In genomic region chr8:121439351-121439750, GRCm38 (mm10) we compare ENCODE assay signal across 11 mouse cellular contexts.
DNase-seq lines count a peak whose midpoint lies in the region.
"Had no signal": no experiment of that assay in that cellular context is flagged by ENCODE, and none has a peak within 500 bp of the region (broad histone marks: within the 10 kb centered on the region; RNA-seq: fewer than 3 reads in every experiment).

No protein-coding gene starts in this region.

- peak; percentile 19 for DNase-seq in adrenal gland, postnatal 25 days
- no peak for DNase-seq in adrenal gland, postnatal 4 days (ENCODE audit: low spot score in 2 of 2)
- DNase-seq in left cerebral cortex, postnatal 4 days, result peak; percentile 48
- DNase-seq in left cerebral cortex, adult 18-20 months (ENCODE audit: low spot score in 2 of 2), result no peak
- DNase-seq in cerebellum, adult 18-20 months, result peak; percentile 49 to 53
- DNase-seq in cerebellum, postnatal 36 days, result peak; percentile 62 to 68
- DNase-seq in kidney, adult 9 months, result no peak
- no peak for DNase-seq in kidney, postnatal 36 days
- DNase-seq: kidney, adult 8-10 months; kidney, postnatal 4 days; liver, embryonic 13.5 days had no signal

- intact Hi-C loops in left cerebral cortex, postnatal 4 days (cut with DNase I), result no loop called here

Comparison
In these comparisons a context has a peak if more than half of its experiments do, and no peak if none do; other contexts are left out.
1. DNase-seq: peak in adrenal gland, postnatal 25 days (single experiment), left cerebral cortex, postnatal 4 days (single experiment), cerebellum, adult 18-20 months (2 of 2) and cerebellum, postnatal 36 days (2 of 2); none in adrenal gland, postnatal 4 days (0 of 2), left cerebral cortex, adult 18-20 months (0 of 2), kidney, adult 9 months (single experiment) and kidney, postnatal 36 days (0 of 2).